Mouse (Mus musculus) frontal cortex, adult 2 months (tissue): Measurements from ENCODE around the gene Fam163a. TPM values are rescaled to one million over a fixed set of nuclear protein-coding genes. Genes with fewer than 3 reads are reported as not detected.
"Not testable (repeated sequence)": the region's sequence is repeated elsewhere in the genome, so short reads cannot be mapped to it uniquely, and the experiment has no call there.

Experiments
- DNase-seq, 2 experiments: peaks; one replicate each; pipeline ENCODE4 v3.0.0; 2022; ENCODE audit warnings: low spot score in 1 of 2; ENCODE audit errors: extremely low spot score in 1 of 2
- polyA plus RNA-seq: library from polyadenylated mRNA; depleted of rRNA; stranded (reverse); fragments of >200 nt; gene quantifications from 2 replicates; pipeline ENCODE4 v1.2.3, GENCODE M21; 2012; rRNA removed

Gene Fam163a
- polyA plus RNA-seq = 9.6 and 11.8 TPM in 2 replicates

DNA sequence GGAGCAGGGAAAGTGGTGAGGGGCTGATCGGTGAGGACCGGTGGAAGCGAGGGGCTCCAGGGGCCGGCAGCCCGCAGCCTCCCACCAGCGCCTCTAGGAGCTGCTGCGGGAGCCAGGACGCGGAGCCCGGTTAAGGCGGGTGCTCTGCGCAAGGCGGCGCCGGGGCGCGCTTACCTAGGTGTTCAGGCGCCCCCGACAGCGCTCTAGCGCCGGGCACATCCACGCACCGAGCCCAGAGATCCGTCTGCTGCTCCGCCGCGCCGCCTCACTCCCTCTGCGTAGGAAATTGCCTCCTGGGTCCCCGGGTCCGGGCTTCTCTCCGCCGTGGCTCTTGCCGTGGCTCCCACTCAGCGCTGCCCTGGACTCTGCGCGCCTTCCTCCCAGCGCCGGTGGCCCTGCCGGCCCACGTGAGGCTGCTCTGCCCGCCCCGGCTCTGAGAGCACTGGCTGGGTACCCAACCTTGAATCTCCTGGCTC is at the start of gene Fam163a:
TSS of gene Fam163a (minus strand) at position 371 of the 476 bp plus-strand sequence.
- DNase-seq = peak in 1 of 2 experiments; percentile 19

- not testable (repeated sequence) for DNase-seq
Measured at GRCm38 (mm10) chr1:156251096-156251495, 46.3 kb upstream of the Fam163a start.

DNA sequence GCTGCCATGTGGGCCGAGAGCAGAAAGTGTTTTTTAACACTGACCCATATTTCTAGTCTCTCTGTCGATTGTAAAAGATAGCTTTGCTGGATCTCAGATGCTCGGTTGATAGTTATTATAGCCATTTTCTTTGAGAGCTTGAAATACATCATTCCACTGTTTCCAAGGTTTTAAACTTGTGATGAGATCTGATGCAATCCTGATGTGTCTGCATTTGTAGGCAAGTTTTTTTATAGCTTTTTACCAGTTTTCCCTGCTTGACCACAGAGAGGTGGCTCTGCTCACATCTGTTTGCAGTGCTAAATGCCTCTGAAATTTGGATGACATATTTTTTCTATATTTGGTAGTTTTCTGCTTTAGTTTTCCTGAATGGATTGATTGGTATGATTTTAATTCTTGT is 43.1 kb upstream of the Fam163a start:
- no peak for DNase-seq

DNA sequence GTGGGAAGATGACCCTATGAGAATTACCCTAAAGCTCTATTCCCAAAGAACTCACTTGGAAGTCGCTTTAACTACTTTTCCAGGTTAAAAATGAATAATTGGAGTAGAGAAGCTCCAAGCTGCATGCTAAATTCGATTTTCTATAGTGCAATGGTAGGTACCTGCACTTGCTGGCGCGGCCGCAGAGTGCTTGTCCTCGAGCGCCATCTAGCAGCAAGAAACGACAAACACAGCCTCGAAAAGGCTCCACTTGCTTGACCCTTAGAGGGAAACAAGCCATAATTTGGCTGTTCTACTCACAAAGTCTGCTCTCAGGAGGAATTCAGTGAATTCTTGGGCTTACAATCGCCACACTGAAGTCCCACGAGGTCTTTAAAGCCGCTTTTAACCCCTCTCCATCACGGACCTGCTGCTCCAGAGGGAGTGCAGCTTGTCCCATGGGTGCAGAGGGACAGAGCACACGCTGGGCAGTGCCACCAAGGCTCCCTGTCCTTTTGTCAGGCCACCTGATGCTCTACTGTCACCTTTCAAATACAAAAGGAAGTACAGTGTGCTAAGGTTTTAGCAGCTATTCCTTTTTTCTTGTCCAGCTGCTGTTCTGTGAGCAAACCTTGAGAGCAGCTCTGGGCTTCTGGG is 37.0 kb upstream of the Fam163a start:
- peak in 1 of 2 experiments; percentile 78 for DNase-seq

GRCm38 (mm10) chr1:156241035-156241434 is 36.2 kb upstream of the Fam163a start:
- peak in 1 of 2 experiments; percentile 49 for DNase-seq

GRCm38 (mm10) chr1:156231122-156231521 is 26.3 kb upstream of the Fam163a start:
- DNase-seq = no peak

DNA sequence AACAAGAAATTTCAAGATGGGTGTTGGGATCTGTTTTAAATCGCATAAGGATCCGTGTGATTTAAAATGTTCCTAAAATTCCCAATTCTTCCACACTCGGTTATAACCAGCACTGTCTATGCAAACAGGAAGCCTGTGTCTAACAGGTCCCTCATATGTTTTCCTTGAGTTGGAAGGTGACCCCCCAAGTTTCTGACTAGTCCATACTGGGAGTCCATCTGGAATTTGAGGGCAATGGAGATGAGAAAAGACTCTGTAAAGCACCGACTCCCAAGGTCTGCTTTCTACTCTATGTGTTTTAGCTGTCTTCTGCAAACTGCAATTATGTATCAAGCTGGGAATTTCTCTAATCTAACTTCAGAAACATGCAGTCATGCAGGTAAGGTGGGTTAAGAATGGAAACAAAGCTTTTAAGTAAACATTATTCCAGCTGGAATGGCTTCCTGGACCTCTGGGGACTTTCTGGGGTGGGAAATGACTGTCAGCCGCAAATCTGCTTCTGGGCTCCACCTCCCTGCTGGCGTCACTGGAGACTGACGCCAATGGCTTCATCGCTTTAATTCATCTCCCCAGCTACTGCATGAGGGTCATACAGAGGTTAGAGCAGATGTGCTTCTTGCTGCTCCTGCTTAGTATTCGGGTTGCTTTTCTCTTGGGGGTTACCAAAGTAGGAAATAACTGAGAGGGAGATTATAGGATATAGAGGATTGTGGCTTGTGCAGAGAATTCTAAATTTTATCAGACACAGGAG is 25.7 kb upstream of the Fam163a start:
- DNase-seq = peak in 1 of 2 experiments; percentile 15

DNA sequence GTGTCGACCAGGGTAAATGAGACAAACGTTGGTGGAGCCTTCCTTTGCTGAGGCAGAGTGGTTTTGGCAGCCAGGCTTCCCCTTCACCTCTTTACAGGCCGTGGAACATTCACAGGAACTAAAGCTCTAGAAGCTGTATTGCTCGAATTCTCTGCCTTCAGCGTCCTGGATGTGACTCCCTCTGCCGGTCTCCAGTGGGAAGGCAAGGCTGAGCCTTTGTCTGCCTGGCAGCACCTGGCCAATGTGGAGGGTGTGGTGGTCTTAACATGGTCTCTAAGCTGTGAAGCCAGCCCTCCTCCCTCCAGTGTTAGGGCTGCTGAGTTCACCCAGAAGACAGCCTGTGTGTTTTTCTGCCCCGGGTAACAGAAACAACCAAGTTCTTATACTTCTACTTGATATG is 24.6 kb upstream of the Fam163a start:
- peak in 1 of 2 experiments; percentile 75 for DNase-seq

DNA sequence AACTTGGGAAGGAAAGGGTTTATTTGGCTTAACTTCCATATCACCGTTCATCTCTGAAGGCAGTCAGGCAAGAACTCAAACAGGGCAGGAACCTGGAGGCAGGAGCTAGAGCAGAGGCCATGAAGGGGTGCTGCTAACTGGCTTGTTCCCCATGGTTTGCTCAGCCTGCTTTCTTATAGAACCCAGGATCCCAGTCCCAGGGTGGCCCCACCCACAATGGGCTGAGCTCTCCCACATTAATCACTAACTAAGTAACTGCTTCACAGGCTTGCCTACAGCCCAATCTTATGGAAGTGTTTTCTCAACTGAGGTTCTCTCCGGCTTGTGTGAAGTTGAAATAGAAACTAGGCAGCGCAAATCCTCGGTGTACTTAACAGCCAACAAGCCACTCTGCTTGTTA is 23.9 kb upstream of the Fam163a start:
- no peak for DNase-seq

DNA sequence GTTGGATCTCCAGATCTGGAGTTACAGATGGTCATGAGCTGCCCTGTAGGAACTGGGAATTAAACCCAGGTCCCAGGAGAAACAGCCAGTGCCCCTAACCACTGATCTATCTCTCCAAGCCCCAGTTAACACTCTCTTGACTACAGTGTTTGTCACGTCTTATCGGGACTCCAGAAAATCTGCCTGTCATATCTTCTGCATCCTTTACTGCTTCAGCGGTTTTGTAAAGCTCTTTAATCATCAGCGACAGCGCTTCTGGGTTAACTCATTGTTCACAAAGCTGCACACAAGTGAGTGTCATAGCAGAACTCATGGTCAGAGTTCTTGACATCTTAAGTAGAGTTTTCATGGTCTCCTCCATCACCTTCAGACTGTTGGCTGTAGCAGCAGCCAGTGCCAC is 22.1 kb upstream of the Fam163a start:
- no peak for DNase-seq

DNA sequence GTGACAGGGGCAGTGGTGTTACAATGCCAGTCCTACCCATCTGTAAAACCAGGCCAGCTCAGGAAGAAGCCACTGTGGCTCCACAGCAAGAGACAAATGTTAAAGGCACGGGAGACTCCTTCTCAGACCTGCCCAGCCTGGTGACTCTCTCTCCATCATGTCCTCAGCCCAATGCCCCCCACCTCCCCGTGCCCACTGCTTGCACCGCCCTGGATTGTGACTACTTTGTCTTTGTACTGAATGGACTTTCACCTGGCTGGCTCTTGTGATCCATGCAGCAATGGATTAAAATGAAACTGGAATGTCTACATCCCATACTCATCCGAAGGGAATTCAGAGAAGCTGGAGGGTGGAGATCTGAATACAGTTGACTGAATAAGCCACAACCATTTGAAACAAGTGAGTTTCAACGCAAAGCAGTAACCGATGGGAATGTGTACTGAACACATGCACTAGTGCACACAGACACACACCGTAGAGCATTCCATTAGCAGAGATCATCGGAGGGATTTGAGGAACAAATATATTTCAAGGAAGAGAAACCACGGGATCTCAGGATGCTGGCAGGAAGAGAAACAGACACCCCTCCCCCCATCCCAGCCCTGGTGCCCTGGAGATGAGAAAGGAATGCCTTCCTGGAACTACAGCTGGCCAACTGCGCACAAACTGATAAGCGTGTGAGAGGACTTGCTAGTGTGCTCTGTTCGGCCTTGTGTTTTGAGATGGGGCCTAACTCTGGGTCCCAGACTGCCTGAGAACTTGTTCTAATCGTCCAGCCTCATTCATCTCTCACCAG is 17.6 kb upstream of the Fam163a start:
- no peak for DNase-seq

DNA sequence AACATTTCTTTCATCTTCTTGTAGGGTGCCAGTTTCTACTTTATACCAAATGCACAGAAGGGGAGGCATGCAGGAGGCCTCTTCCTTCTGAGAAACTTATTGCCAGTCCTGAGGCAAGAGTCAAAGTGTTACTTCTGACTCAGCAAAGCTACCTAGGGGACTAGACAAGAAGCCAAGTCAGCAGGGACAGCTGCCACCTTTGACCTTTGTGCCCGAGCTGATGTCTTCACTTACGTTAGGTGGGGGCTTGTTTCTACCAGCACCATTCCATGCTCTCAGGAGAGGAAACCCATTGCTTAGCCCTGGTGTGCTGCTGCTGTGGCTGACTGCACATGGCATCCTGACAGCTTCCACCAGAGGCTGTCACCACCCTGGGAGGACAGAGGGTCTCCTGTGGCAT is 16.5 kb upstream of the Fam163a start:
- DNase-seq = no peak

- no peak for DNase-seq
Measured at GRCm38 (mm10) chr1:156218573-156218972, 13.7 kb upstream of the Fam163a start.

DNA sequence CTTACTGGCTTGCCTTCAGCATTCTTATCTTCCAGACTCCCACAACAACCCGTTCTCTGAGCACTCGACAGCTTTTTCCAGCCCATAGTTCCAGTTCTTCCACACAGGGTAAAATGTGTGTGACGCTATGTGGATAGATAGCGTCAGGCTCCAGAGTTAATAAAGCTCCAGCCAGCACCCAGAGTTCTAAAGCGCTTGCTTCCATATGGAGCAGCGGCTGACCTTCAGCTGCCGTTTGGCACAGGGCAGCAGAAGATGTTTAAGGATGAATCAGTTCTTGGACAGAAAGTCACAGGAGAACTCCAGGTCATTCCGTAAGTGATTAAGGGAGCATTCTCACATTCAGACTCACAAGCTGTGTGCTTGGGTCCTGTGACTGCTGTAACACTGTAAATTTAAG is 13.1 kb upstream of the Fam163a start:
- DNase-seq = no peak

- DNase-seq = no peak
Measured at GRCm38 (mm10) chr1:156217393-156217792, 12.6 kb upstream of the Fam163a start.

- DNase-seq = no peak
Measured at GRCm38 (mm10) chr1:156216249-156216648, 11.4 kb upstream of the Fam163a start.

DNA sequence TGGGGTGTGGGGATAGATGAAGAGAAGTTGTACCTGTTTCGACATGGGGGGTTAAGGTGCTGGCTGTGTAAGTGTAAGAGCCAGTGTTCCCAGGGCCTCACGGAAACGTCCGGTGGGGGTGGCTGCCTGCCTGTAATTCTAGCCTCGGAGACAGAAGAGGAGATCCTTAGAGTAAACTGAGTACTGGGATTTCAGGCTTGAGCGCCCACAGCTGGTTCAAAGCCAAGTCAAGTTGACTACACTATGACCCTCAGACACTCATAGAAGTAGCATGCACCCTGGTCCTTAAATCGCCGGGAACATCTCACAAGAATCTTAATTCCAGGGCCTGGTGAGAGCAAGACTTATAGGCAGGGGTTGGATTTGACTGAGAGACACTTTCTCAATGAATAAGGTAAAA is 9.8 kb upstream of the Fam163a start:
- no peak for DNase-seq

DNA sequence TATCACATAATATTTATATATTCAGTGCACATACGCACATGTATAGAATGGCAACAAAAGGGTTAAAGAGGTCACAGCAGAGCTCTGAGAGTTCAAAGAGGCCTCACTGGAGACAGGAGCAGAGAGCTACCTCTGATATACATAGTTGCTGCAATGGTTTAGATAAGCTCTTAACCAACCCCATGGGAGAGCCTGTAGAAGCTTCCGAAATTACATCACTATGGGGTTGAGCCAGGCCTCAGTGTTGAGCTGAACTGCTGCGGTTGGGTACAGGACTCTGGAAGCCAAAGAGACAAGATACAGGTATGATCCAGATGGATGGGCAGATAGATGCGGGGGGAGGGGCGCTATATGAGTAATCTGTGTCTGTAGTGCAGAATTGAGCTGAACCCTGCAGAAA is 8.1 kb upstream of the Fam163a start:
- DNase-seq = no peak

GRCm38 (mm10) chr1:156211809-156212317 is 7.0 kb upstream of the Fam163a start:
- DNase-seq = no peak

- no peak for DNase-seq
Measured at GRCm38 (mm10) chr1:156205164-156205563, 338 bp upstream of the Fam163a start.
